Mouse (Mus musculus) heart, postnatal 0 days (tissue): Measurements from ENCODE around the gene P2rx5. TPM values are rescaled to one million over a fixed set of nuclear protein-coding genes. Genes with fewer than 3 reads are reported as not detected.

Experiments
- ATAC-seq: fragments of 200-750 bp; cut with Nextera tagmentation; 2 replicates; pipeline ENCODE4 v1.8.0; 2017; ENCODE audit warnings: low read depth, moderate number of reproducible peaks, moderate library complexity; ENCODE audit not compliant: insufficient read depth
- DNase-seq: peaks from one replicate; pipeline ENCODE4 v3.0.0-alpha.2; 2016; ENCODE audit warnings: low spot score
- H3K27ac ChIP-seq: fragments of 300-500 bp; sonication (generic); 2 replicates; pipeline ENCODE4 v1.5.1; 2014; ENCODE audit warnings: low read depth, mild to moderate bottlenecking
- H3K27me3 ChIP-seq: fragments of 300-500 bp; sonication (generic); 2 replicates; pipeline ENCODE4 v1.6.1; 2014; ENCODE audit warnings: low read length, mixed read lengths; ENCODE audit not compliant: control insufficient read depth, insufficient read depth
- H3K36me3 ChIP-seq: fragments of 300-500 bp; sonication (generic); replicated peaks from 2 replicates; pipeline ENCODE4 v1.6.1; 2014; ENCODE audit warnings: low read length, mixed read lengths; ENCODE audit not compliant: control insufficient read depth, insufficient read depth
- H3K4me1 ChIP-seq: fragments of 300-500 bp; sonication (generic); 2 replicates; pipeline ENCODE4 v1.6.1; 2014; ENCODE audit warnings: antibody characterized with exemption; ENCODE audit not compliant: control insufficient read depth, insufficient read depth
- H3K4me2 ChIP-seq: fragments of 300-500 bp; sonication (generic); 2 replicates; pipeline ENCODE4 v1.6.1; 2014; ENCODE audit warnings: low read depth, mild to moderate bottlenecking, low read length, moderate library complexity
- H3K4me3 ChIP-seq: fragments of 300-500 bp; sonication (generic); 2 replicates; pipeline ENCODE4 v1.5.1; 2014; ENCODE audit warnings: low read depth, low read length
- H3K9ac ChIP-seq: fragments of 300-500 bp; sonication (generic); replicated peaks from 2 replicates; pipeline ENCODE4 v1.6.1; 2014; ENCODE audit warnings: low read depth, low read length, mixed read lengths
- H3K9me3 ChIP-seq: fragments of 300-500 bp; sonication (generic); replicated peaks from 2 replicates; pipeline ENCODE4 v1.6.1; 2016; ENCODE audit warnings: low read length; ENCODE audit not compliant: control insufficient read depth
- CTCF ChIP-seq: IDR thresholded peaks from 2 replicates; pipeline ENCODE4 v1.5.1; 2016; ENCODE audit warnings: antibody characterized with exemption, control low read depth, low read depth
- EP300 ChIP-seq: IDR thresholded peaks from 2 replicates; pipeline ENCODE4 v1.6.1; 2016; ENCODE audit warnings: antibody characterized with exemption, low read depth
- WGBS: fragments of 180-500 bp; shearing (Covaris S2); extraction: QIAGEN DNeasy Blood & Tissue Kit; methylation state at CpG from one replicate; pipeline ENCODE4 v1.1.7; 2014; 5-methylcytosine and 5-hydroxymethylcytosine counted together
- polyA plus RNA-seq: library from polyadenylated mRNA; unstranded; fragments of >200 nt; fragmentation: Nextera tagmentation; extraction: Ambion mirVana; gene quantifications from 2 replicates; pipeline ENCODE4 v1.2.1, GENCODE M21; 2015
- total RNA-seq: library from RNA; depleted of rRNA; stranded (reverse); fragments of >200 nt; gene quantifications from 2 replicates; pipeline ENCODE4 v1.2.3, GENCODE M21; 2014; ENCODE audit warnings: low replicate concordance

P2rx5 gene
- total and polyA plus RNA-seq, 2 experiments from 2014 or later: 1.6 to 4.3 TPM

GRCm38 (mm10) chr11:73134222-73134621 lies 26.0 kb upstream of the P2rx5 start:
- 86% methylated on average over 5 of the region's 5 CpGs for WGBS
- H3K27ac ChIP-seq: no peak overlapping the region
- no peak for ATAC-seq

GRCm38 (mm10) chr11:73136587-73136986 lies 23.6 kb upstream of the P2rx5 start:
- peak overlapping the region; percentile 83 for H3K4me3 ChIP-seq
- ATAC-seq (no peak), DNase-seq (no peak)
- no peak overlapping the region for H3K27ac ChIP-seq
- peaks cover 31% of the 10 kb centered on the region for H3K4me1 ChIP-seq
- H3K9ac ChIP-seq: peak overlapping the region; percentile 62
- H3K9me3 ChIP-seq: no peaks in the 10 kb centered on the region
- TF ChIP-seq EP300 (no peak), CTCF (no peak)
- peak overlapping the region; percentile 90 for H3K4me2 ChIP-seq
- 59% methylated on average over 6 of the region's 6 CpGs for WGBS
- no peaks in the 10 kb centered on the region for H3K27me3 ChIP-seq
- peaks cover 13% of the 10 kb centered on the region; the same call in 1 of the 2 replicates for H3K36me3 ChIP-seq

More at GRCm38 (mm10) chr11:73134222-73134621, 26.0 kb upstream of the P2rx5 start:
- DNase-seq: no peak
- Histone ChIP-seq H3K36me3 (peaks cover 13% of the 10 kb centered on the region; the same call in 1 of the 2 replicates), H3K27me3 (no peaks in the 10 kb centered on the region), H3K4me2 (no peak overlapping the region), H3K4me1 (peaks cover 36% of the 10 kb centered on the region), H3K9me3 (no peaks in the 10 kb centered on the region), H3K9ac (no peak overlapping the region), H3K4me3 (no peak overlapping the region)
- TF ChIP-seq CTCF (no peak), EP300 (no peak)

GRCm38 (mm10) chr11:73137116-73137515 lies 23.1 kb upstream of the P2rx5 start:
- peak overlapping the region; percentile 83 for H3K4me3 ChIP-seq
- H3K4me2 ChIP-seq: peak overlapping the region; percentile 90
- H3K36me3 ChIP-seq: peaks cover 13% of the 10 kb centered on the region; the same call in 1 of the 2 replicates
- DNase-seq (peak; percentile 23), ATAC-seq (no peak)
- H3K9ac ChIP-seq: peak overlapping the region; percentile 62
- no peak for TF ChIP-seq EP300
- no peak for TF ChIP-seq CTCF
- H3K27me3 ChIP-seq: no peaks in the 10 kb centered on the region
- WGBS: 7% methylated on average over 11 of the region's 11 CpGs
- no peak overlapping the region for H3K27ac ChIP-seq
- H3K9me3 ChIP-seq: no peaks in the 10 kb centered on the region
- peaks cover 30% of the 10 kb centered on the region for H3K4me1 ChIP-seq

- TF ChIP-seq EP300 (peak; percentile 97), CTCF (peak; percentile 94)
- Histone ChIP-seq H3K9me3 (no peaks in the 10 kb centered on the region), H3K4me2 (peak within 1 kb of the TSS; percentile 90), H3K9ac (peak within 1 kb of the TSS; percentile 62), H3K4me3 (peak within 1 kb of the TSS; percentile 83), H3K36me3 (peaks cover 10% of the 10 kb centered on the region; the same call in 1 of the 2 replicates), H3K27me3 (no peaks in the 10 kb centered on the region), H3K4me1 (peaks cover 30% of the 10 kb centered on the region), H3K27ac (0 out of 2 replicates have a peak within 1 kb of the TSS, but pooled peaks have one; percentile 8)
- peak; percentile 96 for ATAC-seq
- under 1% methylated on average over 82 of the region's 84 CpGs for WGBS
- DNase-seq: peak; percentile 84
Measured at GRCm38 (mm10) chr11:73137591-73138501, 22.4 kb upstream of the P2rx5 start, which contains the start of gene Haspin. TSS of gene Haspin (minus strand) at chr11:73138294.

- WGBS: 67% methylated on average over 1 of the region's 1 CpGs
- H3K9ac ChIP-seq: no peak overlapping the region
- H3K27ac ChIP-seq: no peak overlapping the region
- TF ChIP-seq EP300: no peak
- no peak for TF ChIP-seq CTCF
- no peaks in the 10 kb centered on the region for H3K9me3 ChIP-seq
- DNase-seq: no peak
- no peak overlapping the region for H3K4me2 ChIP-seq
- no peaks in the 10 kb centered on the region for H3K36me3 ChIP-seq
- ATAC-seq: peak; percentile 67
- no peaks in the 10 kb centered on the region for H3K27me3 ChIP-seq
- no peaks in the 10 kb centered on the region for H3K4me1 ChIP-seq
- no peak overlapping the region for H3K4me3 ChIP-seq
Measured at GRCm38 (mm10) chr11:73144261-73144681, 15.9 kb upstream of the P2rx5 start.
